Mouse (Mus musculus): ENCODE measurements around the gene Prpf19.

DNA sequence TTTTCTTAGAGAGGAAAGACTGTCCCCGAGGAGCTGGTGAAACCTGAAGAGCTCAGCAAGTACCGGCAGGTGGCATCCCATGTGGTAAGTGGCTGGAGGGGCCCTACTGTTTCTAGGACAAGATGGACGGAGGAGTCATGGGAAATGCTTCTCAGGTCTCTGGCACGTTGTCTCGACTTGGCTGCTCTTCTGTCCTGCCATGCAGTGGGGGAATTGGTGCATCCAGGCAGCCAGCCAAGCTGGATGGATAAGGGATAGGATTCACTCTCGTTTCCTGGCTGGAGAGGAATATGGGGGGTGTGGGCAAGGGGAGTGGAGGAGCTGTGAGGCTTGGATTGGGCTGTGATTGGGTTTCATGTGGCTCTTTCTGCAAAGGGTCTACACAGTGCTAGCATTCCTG, 5.3 kb downstream of the Prpf19 start:
- TF ChIP-seq POLR2A (IDR thresholded peaks at IDR 0.05; ENCODE audit: low read depth, low read length), result no peak
- TF ChIP-seq CTCF (conservative IDR thresholded peaks at IDR 0.05; ENCODE audit: insufficient read depth, insufficient read length, low read depth, low read length), result no peak
